Mouse (Mus musculus): Measurements from ENCODE around the gene Rtca.

The Rtca gene

GRCm38 (mm10) chr3:116507772-116508351, at the start of gene Rtca:
TSS of gene Rtca (minus strand) at chr3:116508208.
- DNase-seq (ENCODE audit: low read depth, low spot score), result peak; percentile 99

GRCm38 (mm10) chr3:116551362-116551761, 43.4 kb upstream of the Rtca start:
- no peak for DNase-seq (ENCODE audit: low read depth, low spot score)

- DNase-seq (ENCODE audit: low read depth, low spot score), result no peak
Observed at GRCm38 (mm10) chr3:116547430-116547829, 39.4 kb upstream of the Rtca start.

- DNase-seq (ENCODE audit: low read depth, low spot score), result no peak
Observed at GRCm38 (mm10) chr3:116542532-116542931, 34.5 kb upstream of the Rtca start.

- DNase-seq (ENCODE audit: low read depth, low spot score), result no peak
Observed at GRCm38 (mm10) chr3:116542070-116542469, 34.1 kb upstream of the Rtca start.

- no peak for DNase-seq (ENCODE audit: low read depth, low spot score)
Observed at GRCm38 (mm10) chr3:116537200-116537573, 29.2 kb upstream of the Rtca start.

GRCm38 (mm10) chr3:116536428-116537199, 28.6 kb upstream of the Rtca start:
- DNase-seq (ENCODE audit: low read depth, low spot score), result no peak

- DNase-seq (ENCODE audit: low read depth, low spot score), result no peak
Observed at GRCm38 (mm10) chr3:116530826-116531225, 22.8 kb upstream of the Rtca start.

GRCm38 (mm10) chr3:116529741-116530140, 21.7 kb upstream of the Rtca start:
- no peak for DNase-seq (ENCODE audit: low read depth, low spot score)

- no peak for DNase-seq (ENCODE audit: low read depth, low spot score)
Observed at GRCm38 (mm10) chr3:116520141-116520761, 12.2 kb upstream of the Rtca start.

GRCm38 (mm10) chr3:116512904-116513716, 5.1 kb upstream of the Rtca start, which contains the start of gene Dbt:
TSS of gene Dbt (plus strand) at chr3:116513070.
- DNase-seq (ENCODE audit: low read depth, low spot score), result peak; percentile 90

GRCm38 (mm10) chr3:116512151-116512903, 4.3 kb upstream of the Rtca start:
- no peak for DNase-seq (ENCODE audit: low read depth, low spot score)

GRCm38 (mm10) chr3:116495671-116496070, 12.3 kb downstream of the Rtca start:
- no peak for DNase-seq (ENCODE audit: low read depth, low spot score)

- no peak for DNase-seq (ENCODE audit: low read depth, low spot score)
Observed at GRCm38 (mm10) chr3:116493658-116494057, 14.3 kb downstream of the Rtca start.

- no peak for DNase-seq (ENCODE audit: low read depth, low spot score)
Observed at GRCm38 (mm10) chr3:116491923-116492454, 16.0 kb downstream of the Rtca start.

- no peak for DNase-seq (ENCODE audit: low read depth, low spot score)
Observed at GRCm38 (mm10) chr3:116490920-116491319, 17.1 kb downstream of the Rtca start.

GRCm38 (mm10) chr3:116483271-116483670, 24.7 kb downstream of the Rtca start:
- no peak for DNase-seq (ENCODE audit: low read depth, low spot score)

- no peak for DNase-seq (ENCODE audit: low read depth, low spot score)
Observed at GRCm38 (mm10) chr3:116482724-116483123, 25.3 kb downstream of the Rtca start.

- no peak for DNase-seq (ENCODE audit: low read depth, low spot score)
Observed at GRCm38 (mm10) chr3:116480937-116481336, 27.1 kb downstream of the Rtca start.

GRCm38 (mm10) chr3:116480119-116480518, 27.9 kb downstream of the Rtca start:
- DNase-seq (ENCODE audit: low read depth, low spot score), result no peak

GRCm38 (mm10) chr3:116477351-116477750, 30.7 kb downstream of the Rtca start:
- no peak for DNase-seq (ENCODE audit: low read depth, low spot score)
